Mouse (Mus musculus): Measurements from ENCODE around the gene Klhl40. TPM values are rescaled to one million over a fixed set of nuclear protein-coding genes. Genes with fewer than 3 reads are reported as not detected.

Gene Klhl40
- polyA plus RNA-seq (2015; fragmentation: Nextera tagmentation; extraction: Ambion mirVana): 0.34 and 0.40 TPM in 2 replicates

DNA sequence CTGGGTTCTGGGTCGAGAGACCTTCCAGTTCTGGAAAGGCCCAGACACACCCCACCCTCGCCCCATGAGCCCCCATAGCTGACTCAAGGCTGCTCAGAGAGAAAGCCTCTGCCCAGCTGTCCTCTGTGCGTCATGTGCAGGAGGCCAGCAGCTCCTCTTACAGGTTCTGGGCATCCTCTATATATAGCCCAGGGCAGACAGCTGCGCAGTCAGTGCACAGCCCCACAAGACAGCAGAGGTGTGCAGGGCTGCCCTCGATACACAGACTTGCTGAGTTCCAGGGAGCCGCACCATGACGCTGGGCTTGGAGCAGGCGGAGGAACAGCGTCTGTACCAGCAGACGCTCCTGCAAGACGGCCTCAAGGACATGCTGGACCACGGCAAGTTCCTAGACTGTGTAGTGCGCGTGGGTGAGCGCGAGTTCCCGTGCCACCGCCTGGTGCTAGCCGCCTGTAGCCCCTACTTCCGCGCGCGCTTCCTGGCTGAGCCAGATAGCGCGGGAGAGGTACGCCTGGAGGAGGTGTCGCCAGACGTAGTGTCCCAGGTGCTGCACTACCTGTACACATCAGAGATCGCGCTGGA is at the start of gene Klhl40:
Gene Klhl40, plus strand, starts transcription at position 124 of the 582 bp plus-strand sequence.
- no peak for DNase-seq (ENCODE audit: low spot score)

DNA sequence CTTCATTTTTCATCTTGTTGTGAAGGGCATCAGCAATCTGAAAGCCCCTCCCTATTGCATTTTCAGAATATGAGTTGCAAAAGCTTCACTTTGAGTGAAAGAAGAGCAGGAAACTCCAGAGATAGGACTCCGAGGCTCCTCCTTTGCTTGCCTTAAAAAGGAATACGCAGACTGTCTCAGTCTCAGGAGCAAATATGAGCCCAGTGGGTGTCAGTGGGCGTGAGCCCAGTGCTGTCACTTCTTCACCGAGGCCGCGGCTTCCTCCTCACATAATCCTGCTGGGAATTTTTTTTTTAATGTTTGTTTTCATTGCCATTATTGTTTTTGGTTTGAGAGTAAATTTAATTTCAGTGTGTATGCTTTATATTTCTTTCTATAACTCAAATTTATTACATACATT is 36.9 kb upstream of the Klhl40 start:
- no peak for DNase-seq (ENCODE audit: low spot score)

DNA sequence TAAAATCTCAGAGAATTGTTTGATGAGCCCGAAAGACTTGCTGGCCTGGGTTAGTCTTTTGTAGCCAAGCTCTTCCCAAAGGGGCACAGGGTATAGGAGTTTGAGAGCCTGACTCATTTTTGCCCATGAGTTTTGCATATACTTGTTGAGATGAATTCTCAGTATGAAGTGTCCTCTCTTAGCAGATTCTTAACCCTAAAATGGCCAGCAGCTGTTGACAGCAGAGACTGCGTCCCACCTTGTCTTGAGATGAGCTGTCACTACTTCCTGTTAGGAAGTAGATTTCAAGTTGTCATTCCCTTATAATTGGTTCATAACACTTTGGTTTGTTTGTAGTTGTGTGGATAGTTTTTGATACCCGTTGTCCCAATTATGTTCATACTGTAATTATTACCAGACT is 36.2 kb upstream of the Klhl40 start:
- no peak for DNase-seq (ENCODE audit: low spot score)

DNA sequence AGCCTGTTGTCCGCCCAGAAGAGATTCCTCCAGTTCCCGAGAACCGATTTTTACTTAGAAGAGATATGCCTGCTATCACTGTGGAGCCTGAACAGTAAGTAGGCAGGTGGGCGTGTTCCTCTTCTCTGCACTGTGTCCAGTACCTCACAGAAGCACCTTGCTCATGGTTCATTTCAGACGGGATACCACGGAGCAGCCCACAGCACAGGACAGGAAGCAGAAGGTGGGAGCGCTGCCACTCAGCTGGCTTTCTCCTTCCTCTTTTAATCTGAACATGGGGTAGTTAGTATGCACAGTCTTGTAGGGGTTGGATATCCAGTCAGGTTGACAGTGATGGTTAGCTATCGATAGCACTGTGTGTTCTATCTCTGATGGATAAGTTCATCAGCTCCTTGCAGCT is 33.4 kb upstream of the Klhl40 start:
- no peak for DNase-seq (ENCODE audit: low spot score)

DNA sequence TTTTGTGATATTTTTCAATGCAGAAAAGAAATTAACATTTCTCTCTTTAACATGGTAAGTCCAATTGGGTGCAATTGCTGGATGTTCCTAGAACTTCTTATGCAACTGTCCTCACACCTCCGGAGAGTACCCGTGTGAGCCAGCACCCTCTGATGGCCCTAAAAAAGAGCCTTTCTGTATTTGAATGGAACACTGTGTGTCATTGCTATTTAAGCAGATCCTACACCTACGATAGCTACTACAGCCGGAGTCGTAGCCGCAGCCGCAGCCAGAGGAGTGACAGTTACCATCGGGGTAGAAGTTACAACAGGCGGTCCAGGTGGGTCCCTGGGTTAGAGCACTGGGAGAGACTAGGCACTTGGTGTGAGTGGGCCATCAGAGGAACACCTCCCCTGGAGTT is 24.6 kb upstream of the Klhl40 start:
- no peak for DNase-seq (ENCODE audit: low spot score)

DNA sequence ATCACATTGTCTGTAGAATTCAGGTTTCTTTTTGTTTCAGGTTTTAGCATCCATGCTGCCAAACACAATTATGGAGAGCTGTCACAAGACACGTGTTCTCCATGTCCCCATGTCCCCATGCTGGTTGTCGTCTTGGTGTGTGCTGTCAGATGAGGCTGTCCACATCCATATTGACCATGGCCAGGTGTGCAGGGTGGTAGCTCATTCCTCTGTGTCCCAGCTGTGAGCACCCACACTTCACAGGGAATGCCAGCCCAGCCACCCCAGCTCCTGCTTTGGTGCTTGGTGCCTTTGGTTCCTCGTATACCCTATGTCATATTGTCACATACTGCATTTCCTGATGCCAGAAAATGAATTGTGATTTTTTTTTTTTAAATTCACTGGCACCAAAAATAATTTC is 22.8 kb upstream of the Klhl40 start:
- DNase-seq (ENCODE audit: low spot score): no peak

DNA sequence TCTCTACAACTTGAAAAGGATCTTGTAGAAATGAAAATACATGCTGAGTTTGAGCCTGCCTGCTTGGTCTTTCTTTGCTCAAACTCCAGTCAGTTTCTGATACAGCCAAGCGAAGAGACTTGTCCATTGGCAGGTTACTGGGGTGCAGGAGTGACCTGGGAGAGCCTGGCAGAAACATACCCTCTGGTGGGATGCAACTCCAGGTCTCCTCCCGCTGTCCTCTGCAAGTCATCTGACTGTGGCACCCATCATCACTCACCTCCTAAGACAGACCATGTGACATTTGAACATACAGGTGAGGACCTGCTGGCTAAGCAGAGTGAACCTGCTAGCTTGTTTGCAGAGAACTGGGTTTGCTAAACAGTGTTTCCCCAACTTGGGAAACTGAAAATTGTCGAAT is 20.6 kb upstream of the Klhl40 start:
- DNase-seq (ENCODE audit: low spot score): no peak

DNA sequence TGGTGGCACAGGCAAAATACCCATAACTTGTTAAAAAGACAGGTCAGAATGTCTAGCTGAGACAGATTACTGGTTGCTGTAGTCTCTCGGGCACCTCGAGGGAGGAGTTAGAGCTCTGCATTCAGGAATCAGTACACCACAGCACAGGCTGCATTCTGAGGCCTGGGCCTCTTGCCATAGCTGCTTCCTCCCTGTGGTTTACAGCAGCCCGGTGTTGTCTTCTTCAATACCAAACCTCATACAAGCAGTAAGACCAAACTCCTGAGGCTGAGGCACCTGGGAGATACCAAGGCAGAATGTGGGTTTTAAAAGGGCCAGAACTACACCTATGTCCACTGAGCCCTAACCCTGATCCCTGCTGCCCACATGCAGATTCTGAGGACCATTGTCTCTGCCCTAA is 20.0 kb upstream of the Klhl40 start:
- peak; percentile 45 for DNase-seq (ENCODE audit: low spot score)

DNA sequence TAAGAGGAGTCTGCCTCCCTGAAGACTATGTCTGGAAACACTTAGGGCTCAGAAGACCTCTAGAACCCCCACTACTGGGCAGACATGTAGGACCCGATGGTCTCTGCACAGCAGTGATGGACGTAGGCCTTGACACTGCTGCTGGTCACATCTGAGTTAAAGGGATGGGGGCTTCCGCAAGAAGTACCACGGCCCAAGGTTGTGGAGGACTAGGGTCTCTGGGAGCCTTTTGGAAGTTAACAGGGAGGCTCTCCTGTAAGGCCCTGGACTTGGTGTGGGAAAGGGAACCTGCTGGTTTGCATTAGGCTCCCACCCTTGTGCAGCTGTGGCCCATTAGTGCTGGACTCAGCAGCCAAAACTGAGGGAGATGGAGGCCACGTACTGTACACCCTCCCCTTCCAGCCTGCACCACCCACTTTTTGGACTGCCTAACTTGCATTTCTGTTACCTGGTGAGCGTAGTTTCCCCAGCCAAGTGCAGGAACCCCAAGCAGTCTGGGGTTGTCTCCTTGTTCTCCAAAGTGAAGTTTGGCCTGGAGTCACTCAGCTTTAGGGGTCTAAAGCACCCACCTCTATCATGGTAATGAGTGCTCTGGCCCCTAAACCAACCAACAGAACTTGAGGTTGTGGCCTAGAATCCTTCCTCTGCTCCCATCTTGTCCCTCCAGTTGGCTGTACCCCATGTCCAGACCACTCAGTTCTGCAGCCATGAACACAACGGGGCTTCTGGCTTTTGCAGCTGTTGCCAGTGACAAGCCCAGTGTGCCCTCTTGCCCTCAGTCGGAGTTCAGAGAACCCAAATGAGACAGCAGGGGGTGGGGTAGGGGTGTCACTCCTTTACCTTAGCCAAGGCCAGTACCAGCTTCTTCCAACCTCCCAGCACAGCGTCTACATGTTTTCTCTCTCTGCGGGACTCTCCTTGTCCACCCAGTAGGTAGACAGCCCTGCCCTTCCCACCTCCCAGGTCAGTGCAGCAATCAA is 19.3 kb upstream of the Klhl40 start:
- DNase-seq (ENCODE audit: low spot score): no peak

DNA sequence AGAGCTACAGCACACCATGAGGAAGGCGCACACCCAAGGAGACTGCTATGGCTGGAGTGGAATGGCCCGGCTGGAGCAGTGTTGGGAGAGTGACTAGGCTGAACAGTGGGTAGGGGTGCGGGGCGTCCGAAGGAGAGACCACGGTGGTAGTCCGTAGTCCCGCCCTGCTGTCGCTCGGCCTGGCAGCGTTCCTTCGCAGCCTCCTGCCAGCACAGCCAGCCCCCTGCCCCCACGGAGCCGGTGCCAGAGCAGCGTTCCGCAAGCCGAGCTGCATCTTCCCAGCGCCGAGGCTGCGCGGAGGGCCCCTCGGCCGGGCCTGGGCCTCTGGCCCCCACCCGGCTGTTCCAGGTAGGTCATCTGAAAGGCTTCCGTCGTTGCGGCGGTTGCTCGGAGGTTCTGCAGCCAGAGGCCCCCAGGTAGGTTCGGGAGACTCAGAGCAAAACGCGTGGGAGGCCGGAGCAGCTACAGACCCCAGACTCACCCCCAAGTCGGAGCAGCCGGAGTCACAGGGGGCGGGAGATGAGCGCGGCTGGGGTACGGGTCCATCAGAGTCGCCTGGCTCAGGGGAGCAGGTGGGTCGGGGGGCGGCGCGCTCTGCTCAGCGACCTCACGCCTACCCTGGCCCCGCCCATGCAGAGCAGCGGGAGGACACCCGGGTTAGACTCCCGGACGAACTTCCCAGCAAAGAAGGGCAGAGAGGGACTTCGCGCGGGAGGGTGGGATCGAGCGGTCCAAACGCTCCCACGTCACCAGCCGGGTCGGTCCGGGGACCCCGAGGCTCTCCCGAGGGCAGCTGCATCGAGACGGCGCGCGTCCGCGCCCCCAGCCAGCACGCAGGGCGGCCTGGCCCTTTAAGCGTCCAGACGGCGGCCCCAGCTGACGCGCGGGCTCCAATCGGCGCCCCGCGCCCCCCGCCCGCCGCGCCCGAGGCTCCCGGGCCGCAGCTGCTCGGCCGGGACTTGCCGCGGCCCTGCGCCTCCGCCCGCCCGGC is 18.0 kb upstream of the Klhl40 start, which contains the start of gene Zfp651:
Gene Zfp651, plus strand, starts transcription at position 240 of the 991 bp plus-strand sequence.
- DNase-seq (ENCODE audit: low spot score): no peak

DNA sequence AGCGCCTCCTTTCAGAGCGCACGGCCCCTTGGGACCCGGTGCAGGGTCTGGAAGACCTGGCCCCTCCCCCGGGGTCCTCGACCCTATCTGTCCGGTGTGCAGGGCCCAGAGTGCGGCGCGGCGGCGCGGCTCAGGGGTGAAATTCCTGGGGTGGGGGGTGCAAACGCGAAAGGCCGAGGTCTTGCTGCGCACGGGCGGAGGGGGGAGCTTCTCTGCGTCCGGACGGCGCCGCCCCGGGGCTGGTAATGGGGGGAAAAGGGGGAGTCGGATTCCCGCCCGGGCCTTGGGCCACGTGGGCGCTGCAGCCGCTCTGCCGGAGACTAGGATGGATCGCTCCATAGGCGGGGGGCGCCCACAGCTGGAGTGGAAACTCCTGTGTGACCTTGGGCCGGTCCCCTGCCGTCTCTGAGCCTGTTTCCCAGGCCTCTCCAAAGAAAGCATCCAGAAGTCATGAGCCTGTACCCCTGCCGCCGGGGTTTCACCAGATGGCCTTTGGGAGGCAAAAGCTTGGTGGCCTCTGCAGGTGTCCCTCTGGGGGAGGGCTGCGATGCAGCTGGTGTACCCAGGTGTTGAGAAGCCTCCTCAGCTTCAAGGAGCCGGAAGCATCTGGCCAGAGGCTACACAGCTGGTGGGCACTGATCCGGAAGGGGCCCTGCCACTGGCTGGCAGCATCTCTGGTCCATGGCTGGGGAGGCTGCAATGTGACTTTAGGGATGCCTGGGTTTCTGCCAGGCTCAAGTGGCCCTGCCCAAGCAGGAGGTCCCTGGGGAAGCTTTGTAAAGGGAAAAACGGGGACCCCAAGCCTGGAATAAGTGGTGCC is 16.9 kb upstream of the Klhl40 start:
- peak; percentile 71 for DNase-seq (ENCODE audit: low spot score)

DNA sequence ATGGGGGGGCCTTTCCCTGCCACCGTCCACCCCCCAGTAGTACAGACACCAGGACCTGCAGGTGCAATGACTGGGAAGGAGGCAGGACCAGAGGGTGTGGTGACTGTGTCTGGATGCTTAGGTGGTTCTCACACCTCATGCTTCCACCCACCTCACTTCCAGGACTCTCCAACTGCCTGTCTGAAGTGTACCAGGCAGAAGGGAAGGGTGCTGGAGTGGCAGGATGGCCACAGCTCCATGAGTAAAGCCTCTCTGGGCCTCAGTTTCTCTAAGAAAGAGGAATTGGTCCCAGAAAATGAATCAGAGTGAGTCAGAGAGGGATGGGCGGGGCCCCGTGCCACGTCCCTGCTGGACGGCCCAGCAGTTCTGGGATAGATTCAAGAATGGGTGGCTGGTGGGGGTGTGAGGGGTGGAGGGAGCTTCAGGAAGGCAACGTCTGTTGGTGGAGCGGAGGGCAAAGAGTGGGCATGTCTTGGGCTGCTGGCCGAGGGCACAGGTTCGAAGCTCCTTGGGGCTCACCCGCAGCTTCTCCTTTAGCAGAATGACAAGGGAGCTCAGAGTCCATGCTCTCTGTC is 16.2 kb upstream of the Klhl40 start:
- no peak for DNase-seq (ENCODE audit: low spot score)

DNA sequence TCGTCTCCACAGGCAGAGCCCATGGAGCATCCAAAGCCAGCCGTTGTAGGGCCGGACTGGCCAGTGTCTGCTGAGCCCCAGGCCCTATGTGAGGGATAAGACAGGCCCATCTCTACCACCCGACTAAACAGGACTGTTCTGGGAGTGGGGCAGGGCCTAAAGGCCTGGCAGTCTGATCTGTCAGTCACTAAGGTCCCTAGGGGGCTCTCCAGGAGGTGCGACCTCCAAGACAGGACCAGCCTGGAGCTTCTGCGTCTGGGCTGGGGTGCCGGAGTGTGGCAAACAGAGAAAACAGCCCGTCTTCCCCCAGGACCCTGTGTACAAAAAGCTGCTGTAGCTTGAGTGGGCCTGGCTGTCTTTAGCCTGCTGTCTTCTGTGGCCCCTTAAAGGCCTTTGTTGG is 15.6 kb upstream of the Klhl40 start:
- DNase-seq (ENCODE audit: low spot score): no peak

DNA sequence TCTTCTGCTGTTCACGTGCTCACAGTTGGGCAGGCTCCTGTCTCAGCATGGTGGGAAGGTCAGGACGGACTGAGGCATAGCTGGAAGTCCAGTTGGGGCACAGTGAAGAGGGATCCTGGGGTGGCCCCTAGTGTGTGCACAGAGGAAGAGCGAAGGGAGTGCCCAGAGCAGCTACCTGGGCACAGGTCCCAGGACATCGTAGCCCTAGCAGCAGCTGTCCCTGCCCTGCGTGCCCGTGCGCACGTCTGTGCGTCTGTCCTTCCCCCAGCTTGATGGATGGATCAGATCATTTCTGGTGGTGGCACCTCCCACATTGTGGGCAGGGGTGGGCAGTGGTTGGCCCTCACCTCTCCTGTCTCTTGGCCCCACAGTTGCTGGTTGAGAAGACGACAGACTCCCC is 15.2 kb upstream of the Klhl40 start:
- no peak for DNase-seq (ENCODE audit: low spot score)

DNA sequence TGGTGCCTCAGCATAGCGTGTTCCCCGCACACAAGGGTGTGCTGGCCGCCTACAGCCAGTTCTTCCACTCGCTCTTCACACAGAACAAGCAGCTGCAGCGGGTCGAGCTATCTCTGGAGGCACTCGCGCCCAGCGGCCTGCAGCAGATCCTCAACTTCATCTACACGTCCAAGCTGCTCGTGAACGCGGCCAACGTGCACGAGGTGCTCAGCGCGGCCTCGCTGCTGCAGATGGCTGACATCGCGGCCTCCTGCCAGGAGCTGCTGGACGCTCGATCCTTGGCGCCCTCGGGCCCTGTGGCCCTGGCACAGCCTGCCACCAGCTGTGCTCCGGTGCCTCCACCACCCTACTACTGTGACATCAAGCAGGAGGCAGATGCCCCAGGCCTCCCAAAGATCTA is 14.6 kb upstream of the Klhl40 start:
- DNase-seq (ENCODE audit: low spot score): no peak

DNA sequence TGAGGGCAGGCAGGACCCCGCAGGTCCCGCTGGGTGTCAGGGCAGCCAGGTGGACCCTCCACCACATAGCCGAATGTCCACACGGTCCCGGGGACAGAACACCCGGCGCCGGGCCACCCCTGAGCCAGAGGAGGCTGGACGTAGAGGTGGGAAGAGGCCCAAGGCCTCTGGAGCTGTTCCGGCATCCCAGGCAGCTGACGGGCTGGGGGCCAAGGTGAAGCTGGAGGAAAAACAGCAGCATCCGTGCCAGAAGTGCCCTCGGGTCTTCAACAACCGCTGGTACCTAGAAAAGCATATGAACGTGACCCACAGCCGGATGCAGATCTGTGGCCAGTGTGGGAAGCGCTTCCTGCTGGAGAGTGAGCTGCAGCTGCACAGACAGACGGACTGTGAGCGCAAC is 13.7 kb upstream of the Klhl40 start:
- no peak for DNase-seq (ENCODE audit: low spot score)

DNA sequence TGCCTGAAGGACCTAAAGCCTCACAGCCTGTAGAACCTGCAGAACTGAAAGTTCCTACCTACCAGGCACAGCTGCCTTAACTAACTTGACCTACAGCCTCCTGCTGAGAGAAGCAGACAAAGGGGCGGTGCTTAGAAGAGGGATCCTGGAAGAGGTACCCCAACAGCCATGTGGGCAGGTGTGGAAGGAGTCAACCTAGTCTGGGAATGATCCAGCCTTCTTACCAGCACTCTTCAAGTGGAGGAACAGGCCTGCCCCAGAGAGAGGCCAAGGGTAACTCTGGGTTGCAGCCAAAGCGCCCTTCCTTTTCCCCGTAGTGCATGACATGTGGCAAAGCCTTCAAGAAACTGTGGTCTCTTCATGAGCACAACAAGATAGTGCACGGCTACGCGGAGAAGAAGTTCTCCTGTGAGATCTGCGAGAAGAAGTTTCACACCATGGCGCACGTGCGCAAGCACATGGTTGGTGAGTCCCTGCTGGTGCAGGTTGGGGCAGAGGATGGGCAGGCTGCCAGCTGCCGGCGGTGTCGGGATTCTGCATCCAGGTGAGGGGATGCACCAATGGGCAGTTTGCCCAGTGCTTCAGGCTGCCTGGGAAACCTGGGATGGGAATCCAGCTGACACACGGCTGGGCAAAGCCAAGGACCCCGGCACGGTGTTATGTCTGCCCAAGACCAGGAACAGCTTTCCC is 12.1 kb upstream of the Klhl40 start:
- no peak for DNase-seq (ENCODE audit: low spot score)

DNA sequence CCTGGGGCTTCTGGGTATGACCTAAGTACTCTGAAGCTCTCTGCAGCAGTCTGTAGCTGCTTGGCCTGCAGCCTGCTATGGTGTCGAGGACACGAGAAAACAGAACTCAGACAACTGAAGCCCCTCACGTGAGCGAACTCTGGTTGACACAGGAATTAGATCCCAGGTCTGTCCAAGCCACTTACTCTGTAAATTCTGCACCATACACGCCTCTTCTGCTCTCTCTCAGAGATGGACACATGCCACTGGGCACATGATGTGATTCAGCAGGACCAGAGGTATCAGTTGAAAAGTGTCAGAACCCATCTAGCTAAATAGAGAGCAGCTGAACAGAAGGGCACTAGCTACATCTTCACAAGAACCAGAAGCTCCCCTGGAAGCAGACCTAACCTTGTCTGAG is 5.0 kb upstream of the Klhl40 start:
- no peak for DNase-seq (ENCODE audit: low spot score)

DNA sequence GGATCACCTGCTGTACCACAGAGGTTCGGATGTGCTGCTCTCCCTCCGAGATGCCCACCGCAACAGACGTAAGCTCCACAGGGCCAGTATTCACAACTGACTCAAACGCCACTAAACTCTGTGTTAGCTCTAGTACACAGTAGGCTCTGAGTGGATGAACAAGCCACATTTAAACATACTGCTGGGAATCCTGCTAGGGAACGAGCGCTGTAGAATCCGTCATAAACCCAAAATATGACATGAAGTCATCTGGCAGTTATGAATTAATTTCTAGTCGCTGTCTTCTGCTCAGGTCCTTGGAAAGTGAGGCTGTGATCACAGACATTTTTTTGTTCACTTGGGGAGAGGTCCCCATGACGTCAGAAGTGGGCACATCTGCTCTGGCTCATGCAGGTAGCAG is 1.5 kb upstream of the Klhl40 start:
- DNase-seq (ENCODE audit: low spot score): no peak

DNA sequence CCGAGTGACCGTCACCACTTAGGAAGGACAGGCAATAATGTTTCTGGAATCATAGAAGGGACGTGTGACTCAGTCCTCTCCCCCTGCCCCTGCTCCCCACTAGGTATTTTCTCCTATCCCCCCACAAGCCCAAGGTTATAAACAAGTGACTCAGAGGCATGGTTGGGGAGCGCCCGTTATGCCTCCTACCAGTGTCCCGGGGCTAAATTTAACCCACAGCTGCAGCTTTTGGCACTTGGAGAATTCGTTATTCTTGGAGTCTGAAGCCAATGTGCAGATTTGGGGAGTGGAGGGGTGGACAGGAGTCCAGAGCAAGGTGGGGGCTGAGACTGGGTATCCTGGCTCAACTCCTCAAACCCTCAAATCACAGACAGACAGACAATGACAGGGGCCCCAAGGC is 896 bp upstream of the Klhl40 start:
- no peak for DNase-seq (ENCODE audit: low spot score)

Data from thymus, postnatal 0 days (tissue).